Mouse (Mus musculus) limb, embryonic 15.5 days (tissue): ENCODE results near the gene St8sia2. TPM values are rescaled to one million over a fixed set of nuclear protein-coding genes. Genes with fewer than 3 reads are reported as not detected.

Experiments
- ATAC-seq: fragments of 200-750 bp; cut with Nextera tagmentation; 2 replicates; pipeline ENCODE4 v1.8.0; 2017; ENCODE audit warnings: low read depth, moderate TSS enrichment; ENCODE audit not compliant: insufficient number of reproducible peaks, low FRiP score, low TSS enrichment
- H3K27ac ChIP-seq: fragments of 300-500 bp; sonication (generic); 2 replicates; pipeline ENCODE4 v1.5.1; 2015; ENCODE audit warnings: moderate library complexity, mild to moderate bottlenecking, inconsistent platforms
- H3K27me3 ChIP-seq: fragments of 300-500 bp; sonication (generic); 2 replicates; pipeline ENCODE4 v1.6.1; 2015; ENCODE audit warnings: inconsistent platforms
- H3K36me3 ChIP-seq: fragments of 300-500 bp; sonication (generic); 2 replicates; pipeline ENCODE4 v1.6.1; 2015; ENCODE audit warnings: inconsistent platforms
- H3K4me1 ChIP-seq: fragments of 300-500 bp; sonication (generic); 2 replicates; pipeline ENCODE4 v1.6.1; 2015; ENCODE audit warnings: inconsistent platforms
- H3K4me2 ChIP-seq: fragments of 300-500 bp; sonication (generic); 2 replicates; pipeline ENCODE4 v1.6.1; 2015; ENCODE audit warnings: mild to moderate bottlenecking, inconsistent platforms
- H3K4me3 ChIP-seq: fragments of 300-500 bp; sonication (generic); 2 replicates; pipeline ENCODE4 v1.5.1; 2015; ENCODE audit warnings: mild to moderate bottlenecking, inconsistent platforms
- H3K9ac ChIP-seq: fragments of 300-500 bp; sonication (generic); 2 replicates; pipeline ENCODE4 v1.6.1; 2015; ENCODE audit warnings: inconsistent platforms
- H3K9me3 ChIP-seq: fragments of 300-500 bp; sonication (generic); 2 replicates; pipeline ENCODE4 v1.6.1; 2016; ENCODE audit warnings: inconsistent platforms
- WGBS: fragments of 180-500 bp; shearing (Covaris S2); methylation state at CpG from one replicate; pipeline ENCODE4 v1.1.7; 2015; 5-methylcytosine and 5-hydroxymethylcytosine counted together
- polyA plus RNA-seq: library from polyadenylated mRNA; unstranded; fragments of >200 nt; fragmentation: Nextera tagmentation; extraction: Ambion mirVana; gene quantifications from 2 replicates; pipeline ENCODE4 v1.2.1, GENCODE M21; 2015

Gene St8sia2
- polyA plus RNA-seq, 1 experiment from 2014 or later = 11.5 TPM

DNA sequence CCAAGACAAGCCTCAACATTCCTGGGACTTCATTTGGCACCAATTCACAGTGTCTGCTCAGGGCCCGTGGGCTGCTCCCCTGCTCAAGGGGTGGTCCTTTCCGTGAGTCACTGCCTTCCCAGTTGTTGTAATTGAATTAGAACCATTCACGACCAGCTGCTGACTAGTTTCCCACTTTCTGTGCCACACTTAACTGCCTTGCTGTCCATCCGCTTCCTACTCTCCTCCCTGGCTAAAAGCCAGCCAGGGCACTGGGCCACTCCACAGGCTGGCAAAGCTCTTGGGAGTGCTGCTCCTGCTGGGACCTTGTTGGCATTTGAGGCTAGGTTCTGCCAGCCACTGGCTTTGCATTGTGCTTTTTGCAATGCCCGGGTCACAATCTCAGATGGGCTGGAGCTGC, 59.0 kb downstream of the St8sia2 start:
- no peaks in the 10 kb centered on the region for H3K27me3 ChIP-seq
- no peak overlapping the region for H3K4me3 ChIP-seq
- H3K4me2 ChIP-seq = no peak overlapping the region
- no peak overlapping the region for H3K9ac ChIP-seq
- peaks cover 6% of the 10 kb centered on the region for H3K4me1 ChIP-seq
- no peaks in the 10 kb centered on the region for H3K9me3 ChIP-seq
- H3K36me3 ChIP-seq = peaks cover 14% of the 10 kb centered on the region; the same call in 1 of the 2 replicates
- no peak overlapping the region for H3K27ac ChIP-seq
- WGBS = 35% methylated on average over 5 of the region's 5 CpGs
- no peak for ATAC-seq

DNA sequence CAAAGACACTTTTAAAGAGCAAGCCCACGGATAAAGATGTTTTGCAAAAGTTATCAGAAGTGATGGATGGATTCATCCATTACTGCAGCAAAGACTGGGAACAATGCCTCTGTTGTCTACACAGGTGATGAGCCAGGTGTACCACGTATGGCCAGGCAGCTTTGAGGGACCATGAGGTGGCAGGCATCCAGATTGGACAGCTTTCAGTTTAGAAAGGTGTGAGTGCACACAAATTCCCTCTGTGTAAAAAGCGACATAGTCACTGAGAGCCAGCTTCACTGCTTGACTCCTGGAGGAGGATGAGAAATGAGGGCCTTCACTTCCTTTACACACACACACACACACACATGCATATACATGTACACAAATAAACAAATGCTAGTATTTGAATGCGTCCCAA, 60.4 kb downstream of the St8sia2 start:
- Histone ChIP-seq H3K4me3 (no peak overlapping the region), H3K4me2 (no peak overlapping the region), H3K36me3 (peaks cover 12% of the 10 kb centered on the region; the same call in 1 of the 2 replicates), H3K4me1 (peaks cover 6% of the 10 kb centered on the region), H3K27ac (no peak overlapping the region), H3K9ac (no peak overlapping the region), H3K27me3 (no peaks in the 10 kb centered on the region), H3K9me3 (no peaks in the 10 kb centered on the region)
- ATAC-seq = no peak
- 85% methylated on average over 4 of the region's 4 CpGs for WGBS

- H3K4me3 ChIP-seq = no peak overlapping the region
- H3K27ac ChIP-seq = no peak overlapping the region
- H3K9me3 ChIP-seq = no peaks in the 10 kb centered on the region
- WGBS = 44% methylated on average over 4 of the region's 4 CpGs
- ATAC-seq = no peak
- H3K36me3 ChIP-seq = peaks cover 16% of the 10 kb centered on the region; the same call in 1 of the 2 replicates
- no peak overlapping the region for H3K4me2 ChIP-seq
- peaks cover 10% of the 10 kb centered on the region; the same call in 1 of the 2 replicates for H3K4me1 ChIP-seq
- H3K9ac ChIP-seq = no peak overlapping the region
- H3K27me3 ChIP-seq = no peaks in the 10 kb centered on the region
Measured at GRCm38 (mm10) chr7:73941640-73942039, 71.8 kb downstream of the St8sia2 start.

DNA sequence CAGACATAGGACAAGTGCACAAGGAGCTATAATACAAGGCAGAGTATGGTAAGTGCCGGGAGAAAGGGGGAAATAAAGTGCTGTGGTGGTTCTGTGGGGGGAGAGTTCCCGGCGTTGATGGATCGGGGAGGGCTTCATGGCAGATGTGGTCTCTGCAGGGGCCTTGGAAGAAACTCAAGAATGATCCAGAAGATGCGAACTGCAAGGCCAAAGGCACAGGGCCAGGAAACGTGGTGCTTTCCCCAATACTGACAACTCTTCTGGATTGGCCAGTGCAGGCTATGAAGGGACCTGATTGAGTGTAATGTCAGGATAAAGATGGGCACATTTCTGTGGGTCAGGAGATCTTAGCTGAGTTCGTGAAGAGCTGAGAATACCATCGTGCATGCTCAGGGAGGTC, 74.3 kb downstream of the St8sia2 start:
- no peak overlapping the region for H3K9ac ChIP-seq
- no peaks in the 10 kb centered on the region for H3K9me3 ChIP-seq
- no peak overlapping the region for H3K27ac ChIP-seq
- WGBS = 93% methylated on average over 8 of the region's 8 CpGs
- no peak for ATAC-seq
- no peaks in the 10 kb centered on the region for H3K27me3 ChIP-seq
- H3K36me3 ChIP-seq = peaks cover 13% of the 10 kb centered on the region; the same call in 1 of the 2 replicates
- H3K4me2 ChIP-seq = no peak overlapping the region
- no peak overlapping the region for H3K4me3 ChIP-seq
- H3K4me1 ChIP-seq = peaks cover 10% of the 10 kb centered on the region; the same call in 1 of the 2 replicates

DNA sequence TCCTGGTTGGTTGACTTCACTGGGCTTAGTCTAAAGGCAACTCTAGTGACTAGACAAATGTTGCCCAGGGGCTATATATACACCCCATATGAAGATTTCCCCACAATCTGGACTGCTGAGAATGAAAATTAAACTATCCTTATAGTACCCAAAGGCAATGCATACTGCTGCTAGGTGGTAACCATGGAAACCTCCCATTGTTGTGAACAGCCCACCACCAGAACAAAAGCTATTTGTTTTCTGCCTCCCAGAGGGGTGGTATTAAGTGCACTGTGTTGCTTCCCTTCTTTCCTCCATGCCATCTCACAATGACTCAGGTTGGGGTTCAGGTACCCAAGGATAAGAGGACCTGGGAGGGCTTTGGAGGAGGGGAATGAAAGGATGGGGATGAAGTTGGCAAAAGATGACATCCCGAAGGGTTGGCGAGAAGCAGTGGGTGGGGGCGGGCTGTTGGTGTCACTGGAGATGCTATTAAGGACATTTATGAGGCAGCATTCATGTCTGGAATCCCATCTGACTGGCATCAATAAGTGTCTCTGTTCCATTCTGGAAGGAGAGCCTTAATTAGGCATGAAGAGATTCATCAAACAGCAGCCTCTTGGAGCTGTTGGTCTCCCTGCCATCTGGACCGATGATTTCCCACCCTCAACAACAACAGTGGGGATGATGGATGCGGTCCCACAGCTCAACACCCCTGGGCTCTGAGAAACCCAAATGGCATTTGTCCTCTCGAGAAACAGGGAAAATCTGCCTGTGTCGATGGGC, 75.3 kb downstream of the St8sia2 start:
- Histone ChIP-seq H3K4me1 (peaks cover 10% of the 10 kb centered on the region; the same call in 1 of the 2 replicates), H3K4me3 (no peak overlapping the region), H3K27me3 (no peaks in the 10 kb centered on the region), H3K9me3 (no peaks in the 10 kb centered on the region), H3K36me3 (peaks cover 8% of the 10 kb centered on the region; the same call in 1 of the 2 replicates), H3K4me2 (no peak overlapping the region), H3K27ac (no peak overlapping the region), H3K9ac (no peak overlapping the region)
- no peak for ATAC-seq
- WGBS = 80% methylated on average over 7 of the region's 7 CpGs

DNA sequence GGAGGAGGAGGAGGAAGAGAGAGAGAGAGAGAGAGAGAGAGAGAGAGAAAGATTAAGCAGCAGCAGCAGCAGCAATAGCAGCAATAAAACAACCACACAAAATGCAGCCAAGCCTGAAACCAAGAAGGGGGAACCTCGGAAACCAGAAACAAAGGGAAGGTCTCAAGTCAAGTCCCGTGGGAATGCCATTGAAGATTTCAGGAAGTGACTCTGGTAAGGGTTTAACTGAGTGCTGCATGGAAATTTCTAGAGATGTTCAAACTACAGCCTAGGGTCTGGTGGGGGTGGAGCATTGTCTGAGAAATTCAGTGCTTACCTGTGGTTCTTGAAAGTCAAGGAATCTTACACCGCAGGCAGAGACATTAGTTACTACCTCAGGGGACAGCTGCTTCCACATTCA, 77.4 kb downstream of the St8sia2 start:
- H3K9ac ChIP-seq = no peak overlapping the region
- H3K27ac ChIP-seq = no peak overlapping the region
- H3K36me3 ChIP-seq = no peaks in the 10 kb centered on the region
- peaks cover 3% of the 10 kb centered on the region; the same call in 1 of the 2 replicates for H3K4me1 ChIP-seq
- no peak overlapping the region for H3K4me2 ChIP-seq
- no peaks in the 10 kb centered on the region for H3K9me3 ChIP-seq
- ATAC-seq = no peak
- 44% methylated on average over 3 of the region's 3 CpGs for WGBS
- H3K4me3 ChIP-seq = no peak overlapping the region
- H3K27me3 ChIP-seq = no peaks in the 10 kb centered on the region

DNA sequence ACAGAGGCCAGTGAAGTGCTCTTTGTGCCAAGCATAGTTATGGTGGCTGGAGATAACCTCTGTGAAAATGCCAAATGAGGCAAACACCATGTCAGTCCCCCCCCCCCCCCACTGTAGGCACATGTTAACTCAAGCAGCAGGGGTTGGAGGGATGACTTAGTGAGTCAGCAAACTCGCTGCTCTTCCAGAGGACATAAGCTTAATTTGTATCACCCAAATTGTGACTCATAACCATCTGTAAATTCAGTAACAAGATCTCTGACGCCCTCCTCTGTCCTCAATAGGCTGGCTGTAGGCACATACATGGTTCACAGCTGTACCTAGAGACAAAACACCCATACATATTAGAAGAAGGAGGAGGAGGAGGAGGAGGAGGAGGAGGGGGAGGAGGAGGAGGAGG, 77.8 kb downstream of the St8sia2 start:
- Histone ChIP-seq H3K4me1 (0 out of 2 replicates have a peak, but pooled peaks cover 2% of the 10 kb centered on the region), H3K4me2 (no peak overlapping the region), H3K9ac (no peak overlapping the region), H3K27me3 (no peaks in the 10 kb centered on the region), H3K4me3 (no peak overlapping the region), H3K27ac (no peak overlapping the region), H3K36me3 (no peaks in the 10 kb centered on the region), H3K9me3 (no peaks in the 10 kb centered on the region)
- ATAC-seq = no peak
- 80% methylated on average over 2 of the region's 2 CpGs for WGBS

DNA sequence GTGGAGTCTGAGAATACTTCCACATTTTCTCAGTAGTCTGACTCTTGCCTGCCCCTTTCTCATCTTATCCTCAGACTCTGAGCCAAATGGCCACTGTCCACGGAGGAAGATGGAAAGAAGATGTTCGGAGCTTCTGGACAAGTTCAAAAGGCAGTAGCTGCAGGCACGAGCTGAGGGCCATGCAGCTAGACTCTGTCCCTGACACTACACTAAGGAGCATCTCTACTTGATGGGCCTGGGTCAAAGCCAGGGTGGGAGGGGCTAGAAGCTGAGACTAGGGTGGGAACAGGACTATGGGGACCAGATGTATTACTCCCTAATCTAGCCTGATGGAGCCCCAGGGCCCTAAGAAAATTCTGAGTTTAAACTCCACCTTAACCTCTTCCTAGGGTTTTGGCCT, 80.5 kb downstream of the St8sia2 start:
- WGBS = 67% methylated on average over 3 of the region's 3 CpGs
- no peaks in the 10 kb centered on the region for H3K9me3 ChIP-seq
- no peaks in the 10 kb centered on the region for H3K27me3 ChIP-seq
- no peak overlapping the region for H3K9ac ChIP-seq
- H3K4me2 ChIP-seq = no peak overlapping the region
- H3K4me3 ChIP-seq = no peak overlapping the region
- no peaks in the 10 kb centered on the region for H3K4me1 ChIP-seq
- H3K36me3 ChIP-seq = no peaks in the 10 kb centered on the region
- H3K27ac ChIP-seq = no peak overlapping the region
- ATAC-seq = no peak

DNA sequence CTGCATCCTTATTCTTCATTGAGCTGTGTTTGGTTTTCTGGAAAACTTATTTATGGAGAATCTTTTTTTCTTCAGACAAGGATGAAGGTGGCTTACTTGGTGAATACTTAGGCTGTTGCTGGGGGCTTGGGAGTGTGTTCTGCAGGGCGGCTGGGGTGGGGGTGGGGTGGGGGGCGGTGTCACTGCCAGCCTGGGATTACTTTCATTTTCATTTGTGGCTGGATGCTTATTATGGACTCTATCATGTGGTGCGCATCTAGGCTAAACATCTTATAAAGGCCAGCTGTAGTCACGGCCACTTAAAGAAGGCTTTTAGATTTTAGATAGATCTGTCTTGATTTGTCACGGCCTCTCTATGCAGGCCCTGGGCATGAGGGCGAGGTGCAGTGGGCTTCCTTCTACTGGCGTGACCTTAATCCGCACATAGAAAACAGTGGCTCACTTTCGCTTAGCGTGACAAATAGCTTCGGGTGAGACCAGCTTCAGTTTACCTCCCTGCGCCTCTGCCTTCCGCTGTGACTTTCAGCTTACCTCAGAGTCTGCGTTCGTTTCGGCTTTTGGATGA, 92.5 kb downstream of the St8sia2 start:
- Histone ChIP-seq H3K27ac (no peak overlapping the region), H3K36me3 (no peaks in the 10 kb centered on the region), H3K4me2 (no peak overlapping the region), H3K27me3 (no peaks in the 10 kb centered on the region), H3K4me1 (peaks cover 12% of the 10 kb centered on the region), H3K9ac (no peak overlapping the region), H3K4me3 (no peak overlapping the region), H3K9me3 (no peaks in the 10 kb centered on the region)
- ATAC-seq = no peak
- WGBS = 73% methylated on average over 16 of the region's 16 CpGs

DNA sequence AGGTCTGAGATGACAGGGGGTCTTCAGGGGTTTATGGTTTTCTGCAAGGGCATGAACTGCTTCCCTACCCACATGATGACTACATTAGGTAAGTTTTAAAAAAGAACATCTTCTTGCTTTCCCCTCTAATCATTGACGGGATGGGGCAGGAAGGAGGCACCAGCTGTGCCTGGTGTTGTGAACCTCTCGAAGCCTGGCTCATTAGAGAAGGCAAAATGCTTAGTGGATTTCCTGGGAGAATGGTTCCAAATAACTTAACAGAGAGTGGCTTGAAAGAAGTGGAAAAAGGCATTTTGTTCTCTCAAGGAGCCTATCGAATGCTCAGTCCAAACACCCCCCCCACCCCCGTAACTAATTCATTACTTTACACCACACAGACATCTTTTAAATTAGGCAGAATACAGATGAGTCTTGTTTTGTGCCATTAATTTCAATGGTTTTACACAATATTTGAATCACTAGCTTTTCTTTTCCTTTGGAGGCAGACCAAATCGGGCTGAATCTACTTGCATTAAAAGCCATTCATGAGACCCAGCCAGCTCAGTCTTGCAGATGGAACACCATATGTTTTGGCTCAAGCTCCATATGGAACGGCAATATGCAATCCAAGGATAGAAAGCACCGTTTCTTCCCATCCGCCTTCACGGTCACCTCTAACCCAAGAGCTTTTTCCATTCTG, 95.7 kb downstream of the St8sia2 start:
- H3K36me3 ChIP-seq = no peaks in the 10 kb centered on the region
- H3K4me1 ChIP-seq = peaks cover 12% of the 10 kb centered on the region
- H3K9ac ChIP-seq = no peak overlapping the region
- no peak overlapping the region for H3K4me3 ChIP-seq
- H3K9me3 ChIP-seq = no peaks in the 10 kb centered on the region
- 36% methylated on average over 9 of the region's 9 CpGs for WGBS
- no peak overlapping the region for H3K4me2 ChIP-seq
- 0 out of 2 replicates have a peak overlapping the region, but pooled peaks have one; percentile 43 for H3K27ac ChIP-seq
- ATAC-seq = no peak
- no peaks in the 10 kb centered on the region for H3K27me3 ChIP-seq

DNA sequence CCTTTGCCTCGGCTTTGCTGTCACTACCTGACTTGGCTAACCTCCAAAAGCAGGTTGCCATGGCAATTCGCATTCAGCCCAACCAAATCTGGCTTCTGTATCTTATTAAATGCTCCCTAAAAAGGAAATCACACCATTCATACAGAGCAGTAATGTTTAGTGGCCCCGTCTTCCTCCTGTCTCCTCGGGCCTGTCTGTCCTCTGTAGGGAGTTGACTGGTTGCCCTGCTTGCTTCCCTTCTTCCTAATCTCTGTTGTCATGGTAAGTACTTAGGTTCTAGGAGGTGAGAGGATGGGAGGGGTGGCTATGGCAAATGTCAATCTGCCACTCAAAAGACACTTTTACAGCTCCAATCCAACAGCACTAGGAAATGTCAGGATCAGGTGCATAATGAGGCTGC, 101.6 kb downstream of the St8sia2 start:
- Histone ChIP-seq H3K36me3 (no peaks in the 10 kb centered on the region), H3K9ac (no peak overlapping the region), H3K27me3 (no peaks in the 10 kb centered on the region), H3K4me1 (peaks cover 5% of the 10 kb centered on the region), H3K4me3 (no peak overlapping the region), H3K4me2 (no peak overlapping the region), H3K9me3 (no peaks in the 10 kb centered on the region), H3K27ac (no peak overlapping the region)
- no peak for ATAC-seq
- WGBS = 34% methylated on average over 4 of the region's 4 CpGs

DNA sequence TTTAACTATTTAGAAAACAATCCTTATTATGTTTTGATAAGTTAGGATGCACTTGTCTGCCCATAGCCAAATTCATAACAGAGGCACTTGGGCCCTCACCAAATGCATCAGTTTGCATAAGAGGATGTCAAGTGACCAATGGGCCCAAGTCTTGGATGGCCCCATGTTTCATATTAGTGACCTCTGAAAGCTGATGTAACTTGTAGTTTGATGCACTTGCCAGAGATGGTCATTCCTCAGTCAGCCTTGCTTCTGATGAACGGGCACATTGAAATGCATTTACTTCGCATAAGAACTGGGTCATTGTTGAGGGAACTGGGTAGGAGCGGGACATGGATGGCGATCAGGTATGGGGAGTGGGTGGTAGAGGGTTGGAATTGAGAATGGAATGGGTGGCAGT, 102.6 kb downstream of the St8sia2 start:
- Histone ChIP-seq H3K4me1 (peaks cover 4% of the 10 kb centered on the region; the same call in 1 of the 2 replicates), H3K9ac (no peak overlapping the region), H3K27ac (no peak overlapping the region), H3K4me3 (no peak overlapping the region), H3K4me2 (no peak overlapping the region), H3K27me3 (no peaks in the 10 kb centered on the region), H3K9me3 (no peaks in the 10 kb centered on the region), H3K36me3 (no peaks in the 10 kb centered on the region)
- 93% methylated on average over 4 of the region's 4 CpGs for WGBS
- no peak for ATAC-seq
